Mouse (Mus musculus) lung, postnatal 14 days (tissue): ENCODE measurements around the gene March1.
"Not testable (repeated sequence)": the region's sequence is repeated elsewhere in the genome, so short reads cannot be mapped to it uniquely, and the experiment has no call there.

Experiments used
- DNase-seq: peaks from one replicate; pipeline ENCODE4 v3.0.0; 2021

March1 gene

GRCm38 (mm10) chr8:66326396-66326795 lies 708.7 kb downstream of the March1 start:
- DNase-seq: no peak

- DNase-seq: no peak
These were observed 714.5 kb downstream of the March1 start for GRCm38 (mm10) chr8:66332206-66332605.

DNA sequence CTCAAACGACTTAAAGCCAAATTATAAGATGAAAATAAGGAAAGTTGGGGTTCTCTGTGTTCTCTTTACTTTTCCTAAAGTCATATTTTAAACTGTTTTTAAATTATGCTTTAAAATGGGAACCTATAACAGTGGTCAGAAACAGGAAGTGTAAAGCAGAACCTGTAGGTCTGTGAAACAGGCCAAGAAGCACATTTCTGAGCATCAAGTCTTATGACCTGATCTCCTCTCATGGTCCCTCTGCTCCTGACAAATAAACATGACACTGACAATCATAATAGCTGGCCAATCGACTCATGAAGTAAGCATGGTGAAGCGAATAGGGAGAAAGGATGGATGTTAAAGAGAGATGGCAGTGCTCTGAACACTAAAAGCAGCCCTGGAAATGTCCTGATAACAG lies 716.6 kb downstream of the March1 start:
- DNase-seq: no peak

GRCm38 (mm10) chr8:66339551-66339950 lies 721.9 kb downstream of the March1 start:
- no peak for DNase-seq

DNA sequence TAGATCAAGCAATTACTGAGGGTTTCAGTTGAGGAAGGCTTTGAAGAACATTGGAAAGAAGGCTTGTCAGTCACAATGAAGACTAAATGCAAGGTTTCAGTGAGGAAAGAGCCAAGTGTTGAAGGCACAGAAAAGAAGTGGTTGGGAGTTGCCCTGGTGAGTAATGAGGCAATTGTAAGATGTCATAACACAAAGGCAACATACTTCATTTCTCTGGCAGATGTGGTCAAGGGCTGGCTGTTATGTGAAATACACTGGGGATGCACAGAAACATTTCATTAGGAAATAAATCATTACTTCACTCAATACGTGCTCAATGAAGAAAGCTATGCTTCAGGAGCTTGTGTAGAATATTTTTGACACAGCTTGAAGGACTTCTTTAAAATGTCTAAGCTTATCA lies 725.2 kb downstream of the March1 start:
- DNase-seq: no peak

- no peak for DNase-seq
These were observed 745.4 kb downstream of the March1 start for GRCm38 (mm10) chr8:66362882-66363801.

GRCm38 (mm10) chr8:66383694-66384373 lies 766.1 kb downstream of the March1 start:
- DNase-seq: no peak

- DNase-seq: no peak
These were observed 768.3 kb downstream of the March1 start for GRCm38 (mm10) chr8:66386008-66386407.

- DNase-seq: no peak
These were observed 771.0 kb downstream of the March1 start for GRCm38 (mm10) chr8:66388693-66389092.

- peak; percentile 14 for DNase-seq
These were observed 773.9 kb downstream of the March1 start for GRCm38 (mm10) chr8:66391554-66391953.

- DNase-seq: no peak
These were observed 775.2 kb downstream of the March1 start for GRCm38 (mm10) chr8:66392900-66393299.

GRCm38 (mm10) chr8:66394148-66394547 lies 776.4 kb downstream of the March1 start:
- DNase-seq: no peak

DNA sequence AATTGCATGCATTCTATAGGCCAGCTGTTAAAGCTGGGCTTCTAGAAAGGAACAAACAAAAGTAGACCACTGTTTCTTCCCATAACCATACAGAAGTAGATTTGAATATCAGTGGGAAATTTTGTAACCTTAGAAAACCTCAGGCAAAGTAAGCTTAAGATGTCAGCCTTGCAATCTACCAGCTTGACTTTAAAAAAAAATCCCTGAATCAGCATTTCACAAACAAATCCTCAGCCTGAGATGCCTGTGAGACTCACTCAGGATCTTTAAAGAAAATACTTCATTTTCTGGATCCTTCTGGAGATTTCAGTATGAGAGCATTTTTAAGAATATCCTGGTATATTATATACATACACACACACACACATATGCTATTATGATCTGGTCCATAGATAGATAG lies 780.1 kb downstream of the March1 start:
- DNase-seq: no peak

GRCm38 (mm10) chr8:66400050-66400449 lies 782.4 kb downstream of the March1 start:
- no peak for DNase-seq

DNA sequence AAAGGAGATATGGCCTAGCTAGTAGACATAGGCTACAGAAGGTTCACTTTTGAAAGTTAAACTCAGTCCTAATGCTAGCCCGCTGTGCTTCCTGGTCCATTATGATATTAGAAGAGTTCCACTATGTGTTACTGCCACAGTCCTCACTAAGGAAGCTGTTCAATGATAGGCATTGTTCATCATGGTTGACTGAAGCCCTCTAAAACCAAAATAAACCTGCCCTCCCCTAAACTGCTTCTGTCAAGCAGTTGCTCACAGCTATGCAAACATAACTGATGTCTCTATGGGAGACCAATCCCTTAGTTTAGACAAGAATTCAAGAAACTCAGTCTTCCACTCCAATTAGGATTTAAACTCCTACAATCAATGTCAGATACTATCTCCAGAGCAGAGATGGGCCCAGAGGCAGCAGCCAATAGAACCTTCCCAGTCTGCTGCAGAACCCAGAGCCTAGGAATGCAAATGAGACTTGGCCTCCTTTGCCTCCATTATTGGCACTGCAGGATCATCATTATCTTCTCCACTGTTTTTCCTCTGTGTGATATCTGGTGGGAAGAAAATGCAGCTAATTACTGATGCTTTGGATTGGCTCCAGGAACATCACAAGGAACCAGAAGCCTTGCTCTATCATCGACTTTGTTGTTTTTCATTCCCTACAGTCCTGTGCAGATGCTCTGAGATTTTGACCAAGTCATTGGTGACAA lies 787.2 kb downstream of the March1 start:
- DNase-seq: no peak

DNA sequence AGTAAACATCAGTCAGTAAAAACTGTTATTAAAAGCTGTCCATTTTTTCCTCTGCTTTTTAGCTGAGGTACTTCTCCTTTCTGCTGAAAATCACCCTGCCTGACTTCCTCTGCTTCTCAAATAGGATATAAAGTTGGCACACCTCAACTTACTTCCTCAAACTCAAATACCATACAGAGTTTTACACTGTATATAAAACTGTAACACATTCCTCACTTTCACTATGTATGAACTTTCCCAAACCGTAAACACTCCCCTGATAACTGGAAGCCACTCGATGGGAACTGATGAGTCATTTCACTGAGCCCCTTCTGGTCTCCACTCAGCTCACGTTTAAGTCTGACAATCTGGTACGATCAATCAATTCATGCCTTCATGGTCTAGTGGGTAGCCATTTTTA lies 788.1 kb downstream of the March1 start:
- DNase-seq: not testable (repeated sequence)

DNA sequence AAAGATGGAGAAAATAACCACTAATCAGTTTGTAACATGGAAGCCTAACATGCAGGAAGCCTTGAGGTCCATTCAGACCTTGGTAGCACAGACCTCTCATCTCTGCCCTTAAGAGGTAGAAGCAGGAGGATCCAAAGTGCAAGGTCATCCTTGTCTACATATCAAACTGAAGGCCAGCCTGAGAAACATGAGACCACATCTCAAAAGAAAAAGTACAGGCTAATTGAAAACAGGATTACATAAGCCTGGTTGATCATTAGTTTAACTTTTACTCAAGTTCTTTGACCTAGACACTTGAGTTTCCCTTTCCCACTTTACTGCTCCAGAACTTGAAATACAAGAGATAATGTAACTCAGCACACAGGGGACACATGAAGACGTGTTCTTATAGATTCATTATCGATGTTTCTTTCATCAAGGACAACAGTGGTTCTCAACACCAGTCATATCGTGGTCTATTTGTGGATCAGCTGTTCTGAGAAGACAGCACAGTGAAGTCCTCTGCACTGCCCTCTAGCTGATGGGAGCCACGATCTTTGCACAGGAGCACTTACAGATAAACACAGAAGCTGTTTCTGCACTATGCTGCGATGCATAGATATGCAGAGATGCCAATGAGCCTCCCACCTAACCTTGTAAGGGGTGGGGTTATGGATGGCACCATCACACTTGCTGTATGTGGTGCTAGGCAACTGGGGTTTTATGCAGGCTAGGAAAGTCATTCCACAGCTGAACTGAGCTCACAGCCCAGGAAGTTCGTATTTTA lies 789.1 kb downstream of the March1 start:
- no peak for DNase-seq

- no peak for DNase-seq
These were observed 792.4 kb downstream of the March1 start for GRCm38 (mm10) chr8:66410080-66410615.

- DNase-seq: no peak
These were observed 795.4 kb downstream of the March1 start for GRCm38 (mm10) chr8:66413101-66413500.

DNA sequence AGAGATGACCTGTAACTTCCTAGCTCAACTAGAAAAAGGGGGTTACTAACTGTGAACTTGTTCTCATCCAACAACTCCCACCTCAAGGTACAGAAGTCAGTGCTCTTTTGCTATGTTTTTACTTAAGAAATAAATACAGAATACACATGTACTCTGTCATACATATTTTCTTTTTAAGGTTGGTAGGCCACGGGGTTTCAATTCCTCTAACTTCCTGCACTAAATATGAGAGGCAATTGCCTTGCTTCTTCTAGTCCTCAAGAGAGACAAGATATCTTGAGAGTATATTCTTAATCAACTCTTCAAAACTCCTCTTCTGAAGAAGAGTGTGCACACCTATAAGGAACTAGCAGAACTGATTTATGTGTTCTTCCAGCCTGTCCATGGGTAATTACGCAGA lies 797.5 kb downstream of the March1 start:
- no peak for DNase-seq

DNA sequence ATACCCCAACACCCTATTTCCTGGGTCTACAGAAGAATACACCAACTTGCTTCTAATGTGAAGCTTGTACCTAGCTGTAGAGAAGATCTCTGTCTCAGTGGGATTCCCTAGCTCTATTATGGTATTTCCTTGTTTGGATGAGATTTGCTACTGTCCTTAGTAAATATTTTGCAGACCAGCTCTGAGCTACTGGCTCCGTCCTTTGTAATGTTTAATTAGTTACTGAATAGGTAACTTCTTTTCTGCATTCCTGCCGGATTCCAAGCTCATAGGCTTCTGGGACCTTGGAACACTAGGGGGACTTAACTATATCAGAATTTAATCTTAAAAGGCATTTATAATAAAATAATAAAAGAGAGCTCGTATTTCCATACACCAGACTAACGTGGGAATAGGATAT lies 799.9 kb downstream of the March1 start:
- DNase-seq: not testable (repeated sequence)

DNA sequence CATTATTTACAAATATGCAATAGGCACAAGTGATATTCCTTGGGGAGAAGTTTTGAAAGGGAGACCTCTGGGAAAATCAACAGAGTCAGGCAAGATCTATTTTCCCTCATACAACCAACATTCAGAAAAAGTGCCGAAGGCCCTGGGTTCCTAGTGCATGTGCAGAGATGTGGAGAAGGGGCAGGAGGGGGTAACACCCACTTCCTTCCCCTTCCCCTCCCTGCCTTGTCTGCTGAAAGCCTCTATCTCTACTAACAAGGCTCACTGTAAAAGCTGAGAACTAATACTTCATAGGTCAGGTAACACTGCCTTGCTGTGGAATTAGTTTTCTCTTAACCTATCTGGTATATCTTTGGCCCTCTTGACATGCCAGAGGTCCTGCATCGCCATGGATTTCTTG lies 812.9 kb downstream of the March1 start:
- DNase-seq: no peak
